Mouse (Mus musculus) urinary bladder, adult 18-20 months (tissue): Measurements from ENCODE around the gene Scgb2b11.
"Not testable (repeated sequence)": the region's sequence is repeated elsewhere in the genome, so short reads cannot be mapped to it uniquely, and the experiment has no call there.

Experiments
- DNase-seq, 2 experiments: peaks; one replicate each; pipeline ENCODE4 v3.0.0; 2022; ENCODE audit warnings: low spot score in 2 of 2, mixed read lengths in 2 of 2

The Scgb2b11 gene

GRCm38 (mm10) chr7:32211045-32211444 is at the start of gene Scgb2b11:
Gene Scgb2b11 (minus strand): TSS chr7:32211145.
- not testable (repeated sequence) for DNase-seq

- not testable (repeated sequence) for DNase-seq
These were observed 11.6 kb upstream of the Scgb2b11 start, which contains the start of gene Scgb1b11 for GRCm38 (mm10) chr7:32222540-32222939. Gene Scgb1b11 (plus strand): TSS chr7:32222840.
